Mouse (Mus musculus): ENCODE data around the gene Elobl. TPM values are rescaled to one million over a fixed set of nuclear protein-coding genes. Genes with fewer than 3 reads are reported as not detected.
A peak's percentile ranks its signal among the peaks of the same experiment; 100 is the strongest.
"Not testable (repeated sequence)": the region's sequence is repeated elsewhere in the genome, so short reads cannot be mapped to it uniquely, and the experiment has no call there.

The Elobl gene
- polyA plus RNA-seq, 1 experiment from 2014 or later = not detected

- ATAC-seq (ENCODE audit: low FRiP score) = no peak
- no peaks in the 10 kb centered on the region for H3K9me3 ChIP-seq
- WGBS = 28% methylated on average over 33 of the region's 33 CpGs
- peak overlapping the region; percentile 43 for H3K4me3 ChIP-seq (replicated peaks)
- H3K36me3 ChIP-seq (replicated peaks) = no peaks in the 10 kb centered on the region
- H3K4me2 ChIP-seq = peak overlapping the region; percentile 55
- no peak overlapping the region for H3K9ac ChIP-seq
- no peak overlapping the region for H3K27ac ChIP-seq
- H3K4me1 ChIP-seq = peaks cover 4% of the 10 kb centered on the region; the same call in 1 of the 2 replicates
- H3K27me3 ChIP-seq = peaks cover 34% of the 10 kb centered on the region
Measured at GRCm38 (mm10) chr11:88999723-89000526, 33.2 kb upstream of the Elobl start.

- WGBS = 2% methylated on average over 48 of the region's 48 CpGs
- Histone ChIP-seq H3K4me1 (peaks cover 4% of the 10 kb centered on the region; the same call in 1 of the 2 replicates), H3K4me3 (replicated peaks) (peak within 1 kb of the TSS; percentile 43), H3K4me2 (peak within 1 kb of the TSS; percentile 55), H3K27ac (no peak within 1 kb of the TSS), H3K9ac (peak within 1 kb of the TSS; percentile 41; the same call in 1 of the 2 replicates), H3K27me3 (peaks cover 34% of the 10 kb centered on the region), H3K36me3 (replicated peaks) (no peaks in the 10 kb centered on the region), H3K9me3 (no peaks in the 10 kb centered on the region)
- peak; percentile 51 for ATAC-seq (ENCODE audit: low FRiP score)
Measured at GRCm38 (mm10) chr11:88998974-88999722, 32.4 kb upstream of the Elobl start, which contains the start of gene Trim25. Gene Trim25, plus strand, starts transcription at chr11:88999376.

GRCm38 (mm10) chr11:88998406-88998805 is 31.7 kb upstream of the Elobl start:
- Histone ChIP-seq H3K27me3 (peaks cover 34% of the 10 kb centered on the region), H3K4me1 (peaks cover 4% of the 10 kb centered on the region; the same call in 1 of the 2 replicates), H3K4me3 (replicated peaks) (no peak overlapping the region), H3K27ac (no peak overlapping the region), H3K9me3 (no peaks in the 10 kb centered on the region), H3K36me3 (replicated peaks) (no peaks in the 10 kb centered on the region), H3K4me2 (no peak overlapping the region), H3K9ac (no peak overlapping the region)
- no peak for ATAC-seq (ENCODE audit: low FRiP score)
- 0% methylated on average over 3 of the region's 3 CpGs for WGBS

DNA sequence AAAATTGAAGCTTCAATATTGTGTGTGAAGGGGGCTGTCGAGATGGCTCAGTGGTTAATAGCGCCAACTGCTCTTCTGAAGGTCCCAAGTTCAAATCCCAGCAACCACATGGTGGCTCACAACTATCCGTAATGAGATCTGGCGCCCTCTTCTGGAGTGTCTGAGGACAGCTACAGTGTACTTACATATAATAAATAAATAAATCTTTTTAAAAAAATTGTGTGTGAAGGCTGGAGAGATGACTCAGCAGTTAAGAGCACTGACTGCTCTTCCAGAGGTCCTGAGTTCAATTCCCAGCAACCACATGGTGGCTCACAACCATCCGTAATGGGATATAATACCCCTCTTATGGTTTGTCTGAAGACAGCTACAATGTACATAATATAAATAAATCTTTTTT is 30.6 kb upstream of the Elobl start:
- not testable (repeated sequence) for ATAC-seq (ENCODE audit: low FRiP score); H3K36me3 ChIP-seq (replicated peaks); H3K4me2 ChIP-seq; H3K4me3 ChIP-seq (replicated peaks); H3K9ac ChIP-seq; H3K9me3 ChIP-seq; H3K27ac ChIP-seq; H3K4me1 ChIP-seq
- H3K27me3 ChIP-seq = peaks cover 34% of the 10 kb centered on the region
- 88% methylated on average over 5 of the region's 5 CpGs for WGBS

DNA sequence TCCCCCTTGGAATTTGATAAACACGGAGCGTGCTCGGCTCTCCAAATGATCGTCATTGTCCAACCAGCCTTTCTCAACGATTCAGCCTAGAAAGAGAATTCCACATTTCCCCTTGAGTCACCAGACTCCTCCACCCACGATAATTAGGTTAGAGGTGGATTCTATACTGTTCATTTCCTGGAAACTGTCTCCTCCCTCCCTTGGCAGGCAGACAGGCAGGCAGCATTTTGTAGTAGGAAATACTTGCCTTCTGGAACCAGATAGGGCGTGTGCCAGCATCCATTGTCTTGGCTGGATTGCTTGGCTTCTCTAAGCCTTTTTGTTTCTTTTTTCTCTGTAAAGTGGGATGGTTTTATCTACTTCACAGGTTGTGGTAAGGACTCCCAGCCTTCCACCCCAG is 29.7 kb upstream of the Elobl start:
- peaks cover 33% of the 10 kb centered on the region for H3K27me3 ChIP-seq
- H3K4me3 ChIP-seq (replicated peaks) = no peak overlapping the region
- no peak overlapping the region for H3K9ac ChIP-seq
- no peaks in the 10 kb centered on the region for H3K36me3 ChIP-seq (replicated peaks)
- H3K27ac ChIP-seq = no peak overlapping the region
- no peak overlapping the region for H3K4me2 ChIP-seq
- WGBS = 75% methylated on average over 7 of the region's 7 CpGs
- 0 out of 2 replicates have a peak, but pooled peaks cover 4% of the 10 kb centered on the region for H3K4me1 ChIP-seq
- H3K9me3 ChIP-seq = no peaks in the 10 kb centered on the region
- no peak for ATAC-seq (ENCODE audit: low FRiP score)

DNA sequence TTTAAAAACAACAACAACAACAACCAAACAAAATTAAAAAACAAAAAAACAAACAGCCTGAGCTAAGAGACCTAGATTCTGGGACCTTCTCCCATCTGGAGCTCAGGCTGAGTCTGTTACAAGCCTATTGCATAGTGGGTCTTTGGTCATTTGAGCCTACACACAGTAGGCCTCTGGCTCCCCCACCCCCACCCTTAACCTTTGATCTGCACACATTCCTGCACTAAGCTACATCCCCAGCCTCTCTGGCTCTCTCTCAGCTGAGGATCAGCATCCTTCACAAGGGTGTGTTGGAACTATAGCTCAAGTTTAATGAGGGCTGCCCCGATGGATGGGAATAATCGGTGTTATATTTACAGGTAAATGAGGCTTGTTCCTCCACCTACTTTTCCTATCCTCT is 28.9 kb upstream of the Elobl start:
- WGBS = 88% methylated on average over 2 of the region's 2 CpGs
- Histone ChIP-seq H3K27ac (no peak overlapping the region), H3K27me3 (peaks cover 29% of the 10 kb centered on the region), H3K4me2 (no peak overlapping the region), H3K4me1 (0 out of 2 replicates have a peak, but pooled peaks cover 4% of the 10 kb centered on the region), H3K36me3 (replicated peaks) (peaks cover 8% of the 10 kb centered on the region), H3K9me3 (no peaks in the 10 kb centered on the region), H3K4me3 (replicated peaks) (no peak overlapping the region), H3K9ac (no peak overlapping the region)
- ATAC-seq (ENCODE audit: low FRiP score) = no peak

- Histone ChIP-seq H3K4me3 (replicated peaks) (no peak overlapping the region), H3K36me3 (replicated peaks) (peaks cover 10% of the 10 kb centered on the region), H3K27ac (no peak overlapping the region), H3K9me3 (no peaks in the 10 kb centered on the region), H3K4me1 (0 out of 2 replicates have a peak, but pooled peaks cover 4% of the 10 kb centered on the region), H3K4me2 (no peak overlapping the region), H3K27me3 (peaks cover 17% of the 10 kb centered on the region), H3K9ac (no peak overlapping the region)
- 89% methylated on average over 7 of the region's 7 CpGs for WGBS
- ATAC-seq (ENCODE audit: low FRiP score) = no peak
Measured at GRCm38 (mm10) chr11:88994492-88994891, 27.8 kb upstream of the Elobl start.

- no peak overlapping the region for H3K4me2 ChIP-seq
- H3K36me3 ChIP-seq (replicated peaks) = peaks cover 10% of the 10 kb centered on the region
- peaks cover 9% of the 10 kb centered on the region for H3K27me3 ChIP-seq
- H3K27ac ChIP-seq = no peak overlapping the region
- 17% methylated on average over 5 of the region's 5 CpGs for WGBS
- H3K4me3 ChIP-seq (replicated peaks) = no peak overlapping the region
- no peak overlapping the region for H3K9ac ChIP-seq
- no peak for ATAC-seq (ENCODE audit: low FRiP score)
- H3K9me3 ChIP-seq = no peaks in the 10 kb centered on the region
- H3K4me1 ChIP-seq = no peaks in the 10 kb centered on the region
Measured at GRCm38 (mm10) chr11:88993625-88994024, 26.9 kb upstream of the Elobl start.

GRCm38 (mm10) chr11:88993186-88993585 is 26.5 kb upstream of the Elobl start:
- no peak for ATAC-seq (ENCODE audit: low FRiP score)
- Histone ChIP-seq H3K27ac (no peak overlapping the region), H3K27me3 (peaks cover 4% of the 10 kb centered on the region), H3K36me3 (replicated peaks) (peaks cover 13% of the 10 kb centered on the region), H3K9me3 (no peaks in the 10 kb centered on the region), H3K4me1 (no peaks in the 10 kb centered on the region), H3K4me2 (no peak overlapping the region), H3K9ac (no peak overlapping the region), H3K4me3 (replicated peaks) (no peak overlapping the region)
- 58% methylated on average over 7 of the region's 7 CpGs for WGBS

DNA sequence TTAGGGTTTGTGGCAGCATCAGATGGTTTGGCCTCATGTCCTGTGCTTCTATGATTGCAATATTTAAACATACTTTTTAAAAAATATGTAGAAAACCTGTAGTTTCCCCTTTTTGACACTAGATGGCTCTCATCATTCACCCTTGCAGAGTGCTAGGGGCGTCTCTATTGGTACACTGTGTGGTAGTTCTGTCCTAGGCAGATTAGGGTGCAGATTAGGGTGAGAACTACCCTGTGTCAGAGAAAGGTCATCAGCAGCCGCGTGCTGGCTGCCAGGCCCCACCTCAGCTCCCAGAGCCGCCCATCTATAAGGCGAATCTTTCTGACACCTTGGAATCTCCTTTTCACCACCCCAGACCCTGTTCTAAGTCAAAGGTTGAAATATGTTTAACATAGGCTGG is 22.8 kb upstream of the Elobl start:
- H3K4me3 ChIP-seq (replicated peaks) = no peak overlapping the region
- 68% methylated on average over 5 of the region's 5 CpGs for WGBS
- H3K36me3 ChIP-seq (replicated peaks) = peaks cover 46% of the 10 kb centered on the region
- no peaks in the 10 kb centered on the region for H3K9me3 ChIP-seq
- no peaks in the 10 kb centered on the region for H3K4me1 ChIP-seq
- no peak overlapping the region for H3K4me2 ChIP-seq
- no peak overlapping the region for H3K9ac ChIP-seq
- no peak for ATAC-seq (ENCODE audit: low FRiP score)
- no peaks in the 10 kb centered on the region for H3K27me3 ChIP-seq
- H3K27ac ChIP-seq = no peak overlapping the region

- Histone ChIP-seq H3K9me3 (no peaks in the 10 kb centered on the region), H3K4me3 (replicated peaks) (no peak overlapping the region), H3K27me3 (no peaks in the 10 kb centered on the region), H3K4me1 (no peaks in the 10 kb centered on the region), H3K27ac (no peak overlapping the region), H3K36me3 (replicated peaks) (peaks cover 50% of the 10 kb centered on the region), H3K4me2 (no peak overlapping the region), H3K9ac (no peak overlapping the region)
- 81% methylated on average over 5 of the region's 5 CpGs for WGBS
- ATAC-seq (ENCODE audit: low FRiP score) = no peak
Measured at GRCm38 (mm10) chr11:88988956-88989355, 22.2 kb upstream of the Elobl start.

GRCm38 (mm10) chr11:88986616-88987015 is 19.9 kb upstream of the Elobl start:
- H3K27me3 ChIP-seq = no peaks in the 10 kb centered on the region
- no peak overlapping the region for H3K4me3 ChIP-seq (replicated peaks)
- H3K27ac ChIP-seq = no peak overlapping the region
- H3K9me3 ChIP-seq = no peaks in the 10 kb centered on the region
- WGBS = 84% methylated on average over 10 of the region's 10 CpGs
- H3K4me1 ChIP-seq = no peaks in the 10 kb centered on the region
- H3K36me3 ChIP-seq (replicated peaks) = peaks cover 73% of the 10 kb centered on the region
- H3K9ac ChIP-seq = no peak overlapping the region
- no peak for ATAC-seq (ENCODE audit: low FRiP score)
- H3K4me2 ChIP-seq = no peak overlapping the region

Measured in forebrain, embryonic 12.5 days (tissue).